Mouse (Mus musculus) midbrain, embryonic 14.5 days (tissue): ENCODE measurements at regions not wholly inside any gene's neighbourhood (a gene's known extent, or its start where the extent isn't known, plus 50 kb on each side); places are given as distances from the start of the nearest gene placed in this dataset.

Experiments
- ATAC-seq: fragments of 200-750 bp; cut with Nextera tagmentation; 2 replicates; pipeline ENCODE4 v1.8.0; 2017; ENCODE audit warnings: moderate number of reproducible peaks, moderate library complexity; ENCODE audit not compliant: low FRiP score, low TSS enrichment
- DNase-seq: peaks from one replicate; pipeline ENCODE4 v3.0.0-alpha.2; 2015
- H3K27ac ChIP-seq: fragments of 300-500 bp; sonication (generic); replicated peaks from 2 replicates; pipeline ENCODE4 v1.5.1; 2014; ENCODE audit warnings: mild to moderate bottlenecking, low read depth, low read length, moderate library complexity
- H3K27me3 ChIP-seq: fragments of 300-500 bp; sonication (generic); 2 replicates; pipeline ENCODE4 v1.6.1; 2014; ENCODE audit warnings: low read length, control low read depth, mixed read lengths; ENCODE audit not compliant: control insufficient read depth, insufficient read depth
- H3K36me3 ChIP-seq: fragments of 300-500 bp; sonication (generic); 2 replicates; pipeline ENCODE4 v1.6.1; 2014; ENCODE audit warnings: low read length, control low read depth; ENCODE audit not compliant: control insufficient read depth, insufficient read depth
- H3K4me1 ChIP-seq: fragments of 300-500 bp; sonication (generic); 2 replicates; pipeline ENCODE4 v1.6.1; 2014; ENCODE audit warnings: mild to moderate bottlenecking, antibody characterized with exemption, low read length, control low read depth; ENCODE audit not compliant: control insufficient read depth, insufficient read depth
- H3K4me2 ChIP-seq: fragments of 300-500 bp; sonication (generic); 2 replicates; pipeline ENCODE4 v1.6.1; 2014; ENCODE audit warnings: mild to moderate bottlenecking, low read length, moderate library complexity
- H3K4me3 ChIP-seq: fragments of 300-500 bp; sonication (generic); replicated peaks from 2 replicates; pipeline ENCODE4 v1.5.1; 2014; ENCODE audit warnings: low read depth, low read length
- H3K9ac ChIP-seq: fragments of 300-500 bp; sonication (generic); replicated peaks from 2 replicates; pipeline ENCODE4 v1.6.1; 2014; ENCODE audit warnings: mild to moderate bottlenecking, low read length, moderate library complexity
- H3K9me3 ChIP-seq: fragments of 300-500 bp; sonication (generic); 2 replicates; pipeline ENCODE4 v1.6.1; 2016; ENCODE audit warnings: low read length, control low read depth, mixed read lengths; ENCODE audit not compliant: control insufficient read depth
- WGBS: fragments of 180-500 bp; shearing (Covaris S2); extraction: QIAGEN DNeasy Blood & Tissue Kit; methylation state at CpG from one replicate; pipeline ENCODE4 v1.1.7; 2014; 5-methylcytosine and 5-hydroxymethylcytosine counted together

DNA sequence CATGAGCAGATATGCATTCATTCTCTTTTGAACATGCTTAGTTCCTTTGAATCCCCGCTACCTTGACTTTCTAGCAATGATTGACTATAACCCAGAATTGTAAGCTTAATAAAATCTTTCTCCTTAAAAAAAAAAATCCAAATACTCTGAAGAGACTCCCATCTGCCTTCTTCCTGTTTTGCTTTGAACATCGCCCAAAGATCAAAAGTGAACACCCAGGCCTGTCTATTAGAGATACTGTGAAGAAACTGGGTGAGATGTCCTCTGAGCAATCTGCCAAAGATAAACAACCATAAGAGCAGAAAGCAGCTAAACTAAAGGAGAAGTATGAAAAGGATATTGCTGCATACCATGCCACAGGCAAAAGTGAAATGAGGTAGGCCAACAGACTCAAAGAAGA, 527.1 kb upstream of the Alcam start:
- Histone ChIP-seq H3K27me3 (no peaks in the 10 kb centered on the region), H3K4me1 (no peaks in the 10 kb centered on the region), H3K36me3 (no peaks in the 10 kb centered on the region), H3K9ac (no peak overlapping the region), H3K4me2 (no peak overlapping the region), H3K4me3 (no peak overlapping the region), H3K27ac (no peak overlapping the region), H3K9me3 (no peaks in the 10 kb centered on the region)
- ATAC-seq (no peak), DNase-seq (no peak)
- 95% methylated on average over 2 of the region's 2 CpGs for WGBS

DNA sequence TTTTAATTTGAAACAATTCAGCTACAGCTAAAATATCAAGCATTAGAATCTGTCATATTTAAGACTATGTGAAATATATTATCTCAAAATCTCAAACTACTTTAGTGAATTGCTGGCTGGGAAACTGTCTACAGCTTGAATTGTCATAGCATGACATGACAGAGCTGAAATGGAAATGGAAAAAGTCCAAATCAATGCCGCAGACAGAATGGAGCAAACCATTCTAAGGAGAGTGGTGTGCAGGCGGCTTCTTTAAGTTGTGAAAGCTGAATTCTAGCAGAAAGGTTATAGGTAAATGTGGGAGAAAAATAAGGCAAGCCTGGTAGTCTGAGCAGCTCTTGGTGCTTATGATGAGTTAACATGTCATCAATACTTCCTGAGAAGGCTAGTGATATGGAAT, 518.9 kb upstream of the Alcam start:
- H3K27ac ChIP-seq, result no peak overlapping the region
- DNase-seq (no peak), ATAC-seq (no peak)
- no peaks in the 10 kb centered on the region for H3K9me3 ChIP-seq
- H3K4me2 ChIP-seq, result no peak overlapping the region
- WGBS, result 94% methylated on average over 2 of the region's 2 CpGs
- no peaks in the 10 kb centered on the region for H3K27me3 ChIP-seq
- H3K4me3 ChIP-seq, result no peak overlapping the region
- H3K9ac ChIP-seq, result no peak overlapping the region
- no peaks in the 10 kb centered on the region for H3K4me1 ChIP-seq
- H3K36me3 ChIP-seq, result no peaks in the 10 kb centered on the region

DNA sequence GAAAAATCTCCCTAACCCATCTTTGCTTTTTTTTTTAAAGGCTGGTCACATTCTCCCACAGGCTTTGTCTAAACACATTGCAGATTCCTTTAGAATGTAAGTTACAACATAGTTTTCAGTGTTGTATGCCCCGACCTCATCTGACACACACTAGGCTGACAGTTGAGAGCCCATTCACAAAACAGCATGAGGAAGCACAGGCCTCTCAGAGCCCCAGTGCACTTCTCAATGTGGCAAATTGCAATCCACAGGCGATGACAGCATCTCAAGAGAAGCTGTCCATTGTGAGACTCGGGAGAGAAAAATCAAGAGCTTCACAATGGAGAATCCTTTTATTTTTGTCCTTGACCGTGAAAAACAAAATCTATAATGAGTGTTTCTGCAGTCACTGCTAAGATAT, 493.8 kb upstream of the Alcam start:
- no peak for DNase-seq
- Histone ChIP-seq H3K27me3 (no peaks in the 10 kb centered on the region), H3K4me1 (no peaks in the 10 kb centered on the region), H3K4me2 (no peak overlapping the region), H3K9me3 (no peaks in the 10 kb centered on the region), H3K9ac (no peak overlapping the region), H3K27ac (no peak overlapping the region), H3K4me3 (no peak overlapping the region), H3K36me3 (no peaks in the 10 kb centered on the region)
- no peak for ATAC-seq
- 45% methylated on average over 4 of the region's 4 CpGs for WGBS

DNA sequence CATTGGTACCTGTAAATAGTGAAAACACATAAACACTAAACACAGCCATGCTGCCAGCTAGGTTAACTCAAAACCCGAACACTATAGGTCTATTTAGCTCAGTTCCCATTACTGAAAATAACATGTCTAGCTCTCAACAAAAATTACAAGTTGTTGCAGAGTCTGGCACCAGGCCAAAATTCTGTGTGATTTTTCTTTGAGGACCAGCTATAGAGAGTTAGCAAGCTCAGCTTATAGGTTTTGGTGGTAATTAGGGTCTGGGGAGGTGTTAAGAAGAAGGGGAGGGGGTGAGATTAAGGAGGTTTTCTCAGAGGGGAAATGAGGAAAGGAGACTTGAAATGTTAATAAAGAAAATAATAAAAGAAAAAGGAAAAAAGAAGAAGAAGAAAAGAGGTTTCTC, 480.9 kb upstream of the Alcam start:
- Histone ChIP-seq H3K4me1 (no peaks in the 10 kb centered on the region), H3K9me3 (no peaks in the 10 kb centered on the region), H3K27ac (no peak overlapping the region), H3K4me3 (no peak overlapping the region), H3K4me2 (no peak overlapping the region), H3K9ac (no peak overlapping the region), H3K27me3 (no peaks in the 10 kb centered on the region), H3K36me3 (no peaks in the 10 kb centered on the region)
- WGBS, result 87% methylated on average over 1 of the region's 1 CpGs
- no peak for ATAC-seq
- DNase-seq, result peak; percentile 17

DNA sequence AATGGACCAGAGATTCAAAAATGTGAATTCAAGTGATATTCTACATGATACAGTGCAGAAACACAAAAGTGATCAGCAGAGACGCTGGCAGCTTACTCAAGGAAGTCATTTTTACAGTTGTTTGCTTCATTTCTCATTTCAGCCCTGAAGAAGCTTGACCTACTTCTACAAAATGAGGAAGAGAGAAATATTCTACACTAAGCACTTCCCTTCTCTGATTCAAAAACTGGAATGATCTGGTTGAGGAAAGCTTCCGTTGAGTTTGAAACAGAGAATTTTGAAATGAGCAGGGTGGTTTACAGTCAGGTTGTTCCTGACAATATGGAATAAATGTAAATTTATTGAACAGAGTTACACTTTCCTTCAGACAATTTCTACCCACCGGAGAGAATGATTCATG, 478.1 kb upstream of the Alcam start:
- Histone ChIP-seq H3K9ac (no peak overlapping the region), H3K4me1 (no peaks in the 10 kb centered on the region), H3K9me3 (no peaks in the 10 kb centered on the region), H3K36me3 (no peaks in the 10 kb centered on the region), H3K4me2 (no peak overlapping the region), H3K27me3 (no peaks in the 10 kb centered on the region), H3K27ac (no peak overlapping the region), H3K4me3 (no peak overlapping the region)
- ATAC-seq, result no peak
- DNase-seq, result no peak
- 92% methylated on average over 3 of the region's 3 CpGs for WGBS

DNA sequence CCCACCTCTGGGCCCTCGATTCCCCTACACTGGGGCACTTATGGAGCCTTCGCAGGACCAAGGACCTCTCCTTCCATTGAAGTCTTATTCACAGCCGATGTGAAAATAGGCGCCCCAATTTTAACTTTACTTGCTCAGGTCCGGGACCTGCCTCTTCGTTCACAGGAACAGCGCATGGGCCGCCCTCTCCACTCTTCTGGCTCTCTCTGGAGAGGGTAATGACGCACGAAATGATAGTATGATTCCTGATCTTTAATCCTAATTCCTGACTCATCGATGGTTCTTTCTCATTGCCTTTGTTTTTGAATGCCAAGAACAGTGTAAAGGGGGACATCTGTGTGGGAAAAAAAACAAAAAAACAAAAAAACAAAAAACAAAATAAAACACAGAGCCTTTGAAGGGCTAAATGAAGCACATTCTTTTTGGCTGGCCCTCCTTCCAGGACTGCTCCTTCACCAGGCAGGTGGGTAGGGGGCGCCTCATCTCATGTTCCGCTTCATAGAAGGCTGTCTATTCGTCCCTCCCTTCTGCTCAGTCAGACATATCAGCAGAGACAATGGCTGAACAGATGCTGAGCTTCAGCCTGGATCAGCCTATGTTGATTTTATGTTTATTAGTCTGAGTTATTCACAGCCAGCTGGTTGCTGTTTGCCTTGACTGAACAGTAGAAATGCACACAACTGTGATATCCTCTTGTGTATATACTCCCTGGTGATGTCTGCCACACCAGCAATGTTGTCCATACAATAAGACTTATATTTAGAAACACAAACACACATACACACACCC, 438.8 kb upstream of the Alcam start:
- no peaks in the 10 kb centered on the region for H3K36me3 ChIP-seq
- H3K4me2 ChIP-seq, result peak overlapping the region; percentile 25; the same call in 1 of the 2 replicates
- H3K27ac ChIP-seq, result no peak overlapping the region
- ATAC-seq (peak; percentile 82), DNase-seq (peak; percentile 47)
- 46% methylated on average over 14 of the region's 14 CpGs for WGBS
- H3K9me3 ChIP-seq, result no peaks in the 10 kb centered on the region
- H3K9ac ChIP-seq, result no peak overlapping the region
- H3K4me3 ChIP-seq, result no peak overlapping the region
- no peaks in the 10 kb centered on the region for H3K27me3 ChIP-seq
- no peaks in the 10 kb centered on the region for H3K4me1 ChIP-seq

DNA sequence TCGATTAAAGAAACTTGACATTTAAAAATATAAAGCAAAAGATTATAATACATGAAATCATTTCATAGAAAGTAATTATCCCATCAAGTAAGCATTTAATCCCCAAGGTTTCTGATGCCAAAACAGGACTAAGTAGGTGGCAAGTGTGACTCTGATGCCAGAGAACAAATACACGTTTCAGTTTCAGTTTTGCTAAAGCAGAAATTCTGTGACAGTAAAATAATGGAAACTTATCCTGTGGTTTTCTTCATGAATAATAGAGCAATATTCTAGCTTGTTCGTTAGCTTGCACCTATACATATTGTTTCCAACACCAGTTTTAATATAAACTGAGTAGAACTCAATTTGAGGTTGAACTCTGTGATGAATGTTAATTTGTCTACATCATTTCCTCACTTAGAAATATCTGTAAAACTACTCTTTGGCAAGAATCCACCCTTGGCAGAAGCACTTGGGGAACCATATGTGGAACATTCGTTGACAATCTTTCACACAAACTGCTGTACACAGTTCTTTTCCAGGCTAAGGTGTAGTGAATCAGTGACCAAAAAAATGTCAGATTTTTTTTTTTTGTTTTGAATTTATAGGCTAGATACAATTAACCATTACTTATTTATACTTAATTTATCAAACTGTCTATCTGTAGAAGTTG, 425.7 kb upstream of the Alcam start:
- Histone ChIP-seq H3K36me3 (no peaks in the 10 kb centered on the region), H3K9ac (no peak overlapping the region), H3K4me3 (no peak overlapping the region), H3K4me2 (no peak overlapping the region), H3K9me3 (no peaks in the 10 kb centered on the region), H3K27me3 (no peaks in the 10 kb centered on the region), H3K4me1 (no peaks in the 10 kb centered on the region), H3K27ac (no peak overlapping the region)
- 82% methylated on average over 4 of the region's 4 CpGs for WGBS
- ATAC-seq (no peak), DNase-seq (no peak)

DNA sequence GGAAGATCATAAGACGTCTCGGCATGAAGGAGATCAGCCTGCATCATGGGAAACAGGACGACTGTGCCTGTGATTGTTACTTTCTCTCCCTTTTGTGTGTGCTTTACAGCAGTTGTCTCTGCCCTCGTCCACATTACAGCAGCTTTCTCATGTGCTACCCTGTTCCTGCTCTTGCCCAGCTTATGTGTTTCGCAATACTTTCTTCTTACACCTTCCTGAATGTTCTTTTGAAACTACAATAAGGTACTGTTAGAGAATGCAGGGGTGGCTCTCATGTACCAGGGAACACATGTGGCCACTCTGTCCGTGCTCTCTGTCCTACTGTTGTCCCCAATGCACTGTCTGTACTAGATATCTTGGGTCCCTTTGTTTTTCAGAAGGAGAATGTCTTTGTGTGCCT, 414.0 kb upstream of the Alcam start:
- Histone ChIP-seq H3K4me1 (no peaks in the 10 kb centered on the region), H3K9ac (no peak overlapping the region), H3K36me3 (no peaks in the 10 kb centered on the region), H3K9me3 (no peaks in the 10 kb centered on the region), H3K4me3 (no peak overlapping the region), H3K27ac (no peak overlapping the region), H3K27me3 (no peaks in the 10 kb centered on the region), H3K4me2 (no peak overlapping the region)
- DNase-seq (no peak), ATAC-seq (no peak)
- 74% methylated on average over 6 of the region's 6 CpGs for WGBS

DNA sequence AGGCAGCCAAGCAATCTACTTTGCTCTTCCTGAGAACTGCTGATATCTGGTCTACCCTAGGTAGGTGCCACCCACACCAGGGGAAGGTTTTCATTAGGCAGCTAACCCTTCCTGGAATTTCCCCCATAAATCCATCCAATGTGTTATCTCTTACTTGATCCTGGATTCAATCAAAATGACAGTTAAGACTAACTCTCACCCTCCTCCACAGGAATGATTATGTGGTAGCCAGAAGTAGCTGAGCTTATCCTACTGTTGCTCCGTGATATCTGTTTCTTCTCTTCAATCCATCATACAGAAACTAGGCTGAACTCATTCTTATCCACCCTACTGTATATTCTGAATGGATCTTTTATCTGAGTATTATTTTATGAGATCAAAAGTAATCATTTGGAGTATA, 409.7 kb upstream of the Alcam start:
- Histone ChIP-seq H3K9ac (no peak overlapping the region), H3K36me3 (no peaks in the 10 kb centered on the region), H3K9me3 (no peaks in the 10 kb centered on the region), H3K4me3 (no peak overlapping the region), H3K27me3 (no peaks in the 10 kb centered on the region), H3K4me2 (no peak overlapping the region), H3K4me1 (no peaks in the 10 kb centered on the region), H3K27ac (no peak overlapping the region)
- DNase-seq (no peak), ATAC-seq (no peak)
- WGBS, result 87% methylated on average over 1 of the region's 1 CpGs
